Mouse (Mus musculus): ENCODE measurements around the gene Ttc13.

DNA sequence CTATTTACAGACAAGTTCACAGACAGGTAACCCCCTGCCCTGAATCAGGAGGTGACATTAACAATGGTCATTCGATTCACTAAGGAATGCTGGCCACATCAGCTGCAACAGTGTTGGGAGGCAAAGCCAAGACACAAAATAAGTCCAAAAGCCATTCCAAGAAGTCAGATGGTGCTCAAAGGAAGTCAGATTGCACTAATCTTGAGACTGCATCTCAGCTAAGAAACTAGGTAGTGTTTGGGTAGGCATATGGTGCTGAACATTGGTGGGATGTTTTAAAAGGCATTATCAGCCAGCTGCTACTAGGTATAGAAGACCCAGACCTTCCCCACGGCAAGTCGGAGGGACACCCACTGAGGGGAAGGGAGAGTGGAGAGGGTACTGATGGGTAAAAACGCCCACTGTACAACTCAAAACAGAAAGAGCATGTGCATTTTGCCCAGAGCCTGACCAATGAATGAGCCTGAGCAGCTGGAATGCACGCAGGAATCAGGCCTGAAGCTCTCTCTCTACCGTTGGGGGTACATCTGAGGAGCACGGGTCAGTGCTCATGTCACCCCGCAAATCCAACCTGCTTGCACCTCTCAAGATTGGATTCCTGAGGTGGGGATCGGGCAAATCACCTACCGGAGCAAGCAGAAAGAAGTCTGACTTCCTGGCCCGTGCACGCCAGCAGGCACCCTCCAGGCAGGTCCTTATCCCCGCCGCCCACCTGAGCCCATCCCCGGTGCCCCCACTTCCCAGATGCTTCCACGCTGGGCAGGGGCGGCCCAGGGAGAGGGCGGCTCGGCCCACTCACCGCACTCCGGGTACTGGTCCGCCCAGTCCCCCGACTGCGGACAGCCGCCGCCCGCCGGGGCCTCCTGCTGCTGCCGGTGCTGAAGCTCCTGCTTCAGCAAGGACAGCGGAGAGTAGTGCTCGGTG is 583 bp downstream of the Ttc13 start:
- TF ChIP-seq POLR2A (IDR thresholded peaks at IDR 0.05; ENCODE audit: insufficient read length, low read depth) = no peak
- no peak for TF ChIP-seq E2F4 (IDR thresholded peaks at IDR 0.05; ENCODE audit: insufficient read depth)
- TF ChIP-seq POLR2AphosphoS2 (IDR thresholded peaks at IDR 0.05; ENCODE audit: insufficient read length, low read depth) = no peak
- TF ChIP-seq USF1 (IDR thresholded peaks at IDR 0.05; ENCODE audit: low read depth) = no peak
- TF ChIP-seq CEBPB (IDR thresholded peaks at IDR 0.05; ENCODE audit: insufficient read depth, poor library complexity, severe bottlenecking) = no peak
- no peak for TF ChIP-seq MYOD1 (IDR thresholded peaks at IDR 0.05; ENCODE audit: control insufficient read depth in 1 of 3, insufficient read length in 2 of 3, low read depth in 2 of 3)
- TF ChIP-seq TCF12 (IDR thresholded peaks at IDR 0.05; ENCODE audit: insufficient read depth, poor library complexity, severe bottlenecking) = no peak
- no peak for TF ChIP-seq MYOG (IDR thresholded peaks at IDR 0.05; ENCODE audit: control insufficient read depth in 1 of 3, insufficient read depth in 1 of 3, insufficient read length in 2 of 3, low read depth in 2 of 3)
